Mouse (Mus musculus): ENCODE measurements around the gene 2010111I01Rik.

DNA sequence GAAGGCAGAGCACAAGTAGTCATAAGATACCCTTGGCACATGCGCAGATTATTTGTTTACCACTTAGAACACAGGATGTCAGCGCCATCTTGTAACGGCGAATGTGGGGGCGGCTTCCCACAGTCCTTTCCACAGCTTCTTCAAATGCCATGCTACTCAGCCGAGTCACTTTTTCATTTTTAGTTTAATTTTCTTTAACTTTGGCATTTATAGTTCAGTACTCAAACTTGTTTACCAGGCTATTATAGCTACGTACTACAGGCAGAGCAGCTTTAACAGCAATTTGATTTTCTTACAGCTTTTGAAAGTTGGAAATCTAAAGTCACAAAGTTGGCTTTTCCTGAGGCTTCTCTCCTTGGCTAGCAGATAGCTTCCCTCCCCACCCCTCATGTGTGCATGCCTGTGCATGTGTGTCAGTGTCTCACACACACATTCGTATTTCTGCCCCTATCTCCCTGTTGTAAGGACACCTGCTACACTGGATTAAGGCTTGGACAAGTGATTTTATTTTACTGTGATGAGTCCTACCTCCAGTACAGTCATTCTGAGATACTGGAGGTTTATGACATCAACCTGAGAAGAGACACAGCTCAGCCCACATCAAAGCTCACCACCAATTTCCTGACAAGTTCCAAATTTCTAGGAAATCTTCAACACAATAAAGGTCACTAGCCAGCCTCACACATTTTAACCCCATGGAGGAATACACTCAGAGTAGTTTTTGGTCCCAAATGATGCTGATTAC is 258.5 kb downstream of the 2010111I01Rik start:
- no peak for TF ChIP-seq POLR2A (IDR thresholded peaks at IDR 0.05; ENCODE audit: extremely low read depth, insufficient read depth, low read length)
- TF ChIP-seq CTCF (IDR thresholded peaks at IDR 0.05; ENCODE audit: extremely low read depth, insufficient read depth, low read length), result no peak
